Mouse (Mus musculus) heart, embryonic 11.5 days (tissue): ENCODE data around the gene Cacng7. TPM values are rescaled to one million over a fixed set of nuclear protein-coding genes. Genes with fewer than 3 reads are reported as not detected.

ENCODE experiments used
- ATAC-seq: fragments of 200-750 bp; cut with Nextera tagmentation; replicated peaks from 2 replicates; pipeline ENCODE4 v1.8.0; 2017; ENCODE audit warnings: moderate library complexity; ENCODE audit not compliant: insufficient number of reproducible peaks, low FRiP score, low TSS enrichment
- H3K27ac ChIP-seq: fragments of 300-500 bp; sonication (generic); 2 replicates; pipeline ENCODE4 v1.5.1; 2014; ENCODE audit warnings: mild to moderate bottlenecking, low read depth, low read length
- H3K27me3 ChIP-seq: fragments of 300-500 bp; sonication (generic); 2 replicates; pipeline ENCODE4 v1.6.1; 2014; ENCODE audit warnings: mild to moderate bottlenecking, low read length, mixed read lengths; ENCODE audit not compliant: control insufficient read depth, insufficient read depth
- H3K36me3 ChIP-seq: fragments of 300-500 bp; sonication (generic); 2 replicates; pipeline ENCODE4 v1.6.1; 2014; ENCODE audit warnings: mild to moderate bottlenecking, low read length, moderate library complexity, mixed read lengths; ENCODE audit not compliant: control insufficient read depth, insufficient read depth
- H3K4me1 ChIP-seq: fragments of 300-500 bp; sonication (generic); 2 replicates; pipeline ENCODE4 v1.6.1; 2014; ENCODE audit warnings: low read length; ENCODE audit not compliant: control insufficient read depth, insufficient read depth
- H3K4me2 ChIP-seq: fragments of 300-500 bp; sonication (generic); 2 replicates; pipeline ENCODE4 v1.6.1; 2014; ENCODE audit warnings: mild to moderate bottlenecking, moderate library complexity
- H3K4me3 ChIP-seq: fragments of 300-500 bp; sonication (generic); 2 replicates; pipeline ENCODE4 v1.5.1; 2014; ENCODE audit warnings: low read depth, low read length
- H3K9ac ChIP-seq: fragments of 300-500 bp; sonication (generic); 2 replicates; pipeline ENCODE4 v1.6.1; 2014; ENCODE audit warnings: mild to moderate bottlenecking, low read depth, low read length, moderate library complexity
- H3K9me3 ChIP-seq: fragments of 300-500 bp; sonication (generic); replicated peaks from 2 replicates; pipeline ENCODE4 v1.6.1; 2016; ENCODE audit warnings: low read length; ENCODE audit not compliant: control insufficient read depth
- WGBS: fragments of 180-500 bp; shearing (Covaris S2); extraction: QIAGEN DNeasy Blood & Tissue Kit; methylation state at CpG from one replicate; pipeline ENCODE4 v1.1.7; 2014; ENCODE audit not compliant: insufficient replicate concordance; 5-methylcytosine and 5-hydroxymethylcytosine counted together
- polyA plus RNA-seq: library from polyadenylated mRNA; unstranded; fragments of >200 nt; fragmentation: Nextera tagmentation; extraction: Ambion mirVana; gene quantifications from 2 replicates; pipeline ENCODE4 v1.2.1, GENCODE M21; 2014

Gene Cacng7
- polyA plus RNA-seq, 1 experiment from 2014 or later = 0.24 TPM

DNA sequence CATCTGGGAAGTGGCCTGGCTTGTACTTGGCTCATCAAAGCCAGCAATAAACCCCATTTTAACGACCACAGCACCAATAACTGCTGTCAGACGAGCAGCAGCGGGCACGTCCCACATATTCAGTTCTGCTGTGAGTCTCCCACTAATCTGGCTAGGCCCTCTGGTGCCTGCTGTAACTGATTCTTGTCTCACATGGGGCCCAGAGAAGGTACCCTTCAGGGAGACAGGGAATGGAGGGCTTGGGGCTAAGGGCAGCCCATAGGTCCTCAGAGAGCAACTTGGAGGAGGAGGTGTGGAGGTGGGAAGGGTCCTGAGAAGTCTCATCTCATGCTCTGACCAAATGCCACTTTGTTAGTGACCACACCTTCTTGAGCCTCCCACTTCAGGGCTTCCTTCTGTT lies 24.1 kb upstream of the Cacng7 start:
- H3K4me3 ChIP-seq = no peak overlapping the region
- WGBS = 77% methylated on average over 4 of the region's 4 CpGs
- ATAC-seq = no peak
- no peaks in the 10 kb centered on the region for H3K36me3 ChIP-seq
- H3K4me2 ChIP-seq = no peak overlapping the region
- H3K27me3 ChIP-seq = peaks cover 28% of the 10 kb centered on the region
- no peaks in the 10 kb centered on the region; the same call in 1 of the 2 replicates for H3K4me1 ChIP-seq
- H3K27ac ChIP-seq = no peak overlapping the region
- H3K9ac ChIP-seq = no peak overlapping the region
- peaks cover 4% of the 10 kb centered on the region; the same call in 1 of the 2 replicates for H3K9me3 ChIP-seq

DNA sequence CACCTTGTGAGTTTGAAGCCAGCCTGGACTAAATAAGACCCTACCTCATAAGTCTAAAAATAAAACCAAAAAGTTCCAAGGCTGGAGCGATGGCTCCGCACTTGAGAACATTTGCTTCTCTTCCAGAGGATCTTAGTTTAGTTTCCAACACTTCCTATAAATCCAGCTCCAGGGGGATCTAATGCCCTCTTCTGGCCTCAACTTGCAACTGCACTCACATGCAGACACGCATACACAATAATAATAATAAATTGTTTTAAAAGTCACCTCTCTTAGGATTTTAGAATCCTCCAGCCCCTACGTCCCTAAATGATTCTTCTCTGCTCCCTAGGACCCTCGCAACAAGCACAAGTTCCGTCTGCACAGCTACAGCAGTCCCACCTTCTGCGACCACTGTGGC lies 22.5 kb upstream of the Cacng7 start:
- Histone ChIP-seq H3K36me3 (no peaks in the 10 kb centered on the region), H3K9me3 (peaks cover 4% of the 10 kb centered on the region; the same call in 1 of the 2 replicates), H3K27me3 (peaks cover 12% of the 10 kb centered on the region), H3K4me3 (no peak overlapping the region), H3K4me2 (no peak overlapping the region), H3K27ac (no peak overlapping the region), H3K4me1 (no peaks in the 10 kb centered on the region), H3K9ac (no peak overlapping the region)
- 91% methylated on average over 7 of the region's 7 CpGs for WGBS
- no peak for ATAC-seq

DNA sequence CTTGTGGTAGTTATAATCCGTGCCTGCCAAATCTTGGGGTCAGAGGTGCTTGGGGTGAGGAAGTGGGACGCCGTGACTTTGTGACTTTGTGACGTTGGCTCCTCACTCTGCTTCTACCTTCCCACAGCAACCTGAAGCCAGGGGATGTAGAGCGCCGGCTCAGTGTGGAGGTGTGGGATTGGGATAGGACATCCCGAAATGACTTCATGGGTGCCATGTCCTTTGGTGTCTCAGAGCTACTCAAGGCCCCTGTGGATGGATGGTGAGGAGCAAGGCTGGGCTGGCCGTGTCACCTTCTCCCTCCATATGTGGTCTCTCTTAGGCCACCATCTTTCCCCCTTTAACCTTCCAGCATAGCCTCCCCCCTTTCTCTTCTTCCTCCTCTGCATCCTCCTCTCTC lies 19.2 kb upstream of the Cacng7 start:
- Histone ChIP-seq H3K27ac (no peak overlapping the region), H3K4me2 (no peak overlapping the region), H3K9me3 (peaks cover 4% of the 10 kb centered on the region; the same call in 1 of the 2 replicates), H3K4me1 (no peaks in the 10 kb centered on the region; the same call in 1 of the 2 replicates), H3K9ac (no peak overlapping the region), H3K36me3 (no peaks in the 10 kb centered on the region), H3K4me3 (no peak overlapping the region), H3K27me3 (no peaks in the 10 kb centered on the region)
- ATAC-seq = no peak
- WGBS = 77% methylated on average over 8 of the region's 8 CpGs

DNA sequence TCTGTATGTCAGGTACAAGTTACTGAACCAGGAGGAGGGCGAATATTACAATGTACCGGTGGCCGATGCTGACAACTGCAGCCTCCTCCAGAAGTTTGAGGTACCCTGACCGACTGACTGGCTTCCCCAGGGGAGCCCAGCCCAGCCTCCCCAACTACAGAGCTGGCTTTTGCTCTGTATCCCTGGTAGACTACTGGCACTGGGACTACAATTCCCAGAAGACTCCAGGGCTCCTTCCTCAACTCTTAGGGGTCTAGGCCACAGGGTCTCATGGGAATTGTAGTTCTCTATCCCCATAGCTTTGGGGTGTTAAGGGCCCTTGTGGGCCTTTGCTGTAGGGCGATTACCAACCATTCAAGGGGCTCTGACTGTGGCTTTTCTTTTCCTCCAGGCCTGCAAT lies 18.6 kb upstream of the Cacng7 start:
- Histone ChIP-seq H3K4me1 (no peaks in the 10 kb centered on the region; the same call in 1 of the 2 replicates), H3K27ac (no peak overlapping the region), H3K9me3 (peaks cover 4% of the 10 kb centered on the region; the same call in 1 of the 2 replicates), H3K4me3 (no peak overlapping the region), H3K36me3 (no peaks in the 10 kb centered on the region), H3K4me2 (no peak overlapping the region), H3K27me3 (no peaks in the 10 kb centered on the region), H3K9ac (no peak overlapping the region)
- no peak for ATAC-seq
- WGBS = 57% methylated on average over 5 of the region's 5 CpGs

DNA sequence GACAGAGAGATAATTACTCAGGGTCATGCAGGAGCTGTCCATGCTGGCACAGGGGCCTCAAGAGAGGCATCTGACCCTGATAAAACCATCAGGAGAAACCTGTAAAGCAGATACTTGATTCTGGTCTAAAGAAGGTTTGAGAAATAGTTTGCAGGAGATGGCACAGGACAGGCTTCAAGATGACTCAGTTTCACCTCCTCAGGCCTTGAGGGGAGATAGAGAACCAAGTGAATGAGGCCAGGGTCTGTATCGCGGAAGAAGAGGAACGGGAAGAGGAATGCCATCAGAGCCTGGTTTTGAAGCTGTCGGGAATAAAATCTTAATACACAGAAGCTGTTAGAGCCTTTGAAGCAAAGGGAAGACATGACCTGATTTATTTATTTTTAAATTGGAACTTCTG lies 15.1 kb upstream of the Cacng7 start:
- no peak for ATAC-seq
- Histone ChIP-seq H3K4me2 (no peak overlapping the region), H3K27me3 (no peaks in the 10 kb centered on the region), H3K27ac (no peak overlapping the region), H3K9me3 (no peaks in the 10 kb centered on the region), H3K4me3 (no peak overlapping the region), H3K4me1 (no peaks in the 10 kb centered on the region; the same call in 1 of the 2 replicates), H3K9ac (no peak overlapping the region), H3K36me3 (no peaks in the 10 kb centered on the region)
- 40% methylated on average over 4 of the region's 4 CpGs for WGBS

DNA sequence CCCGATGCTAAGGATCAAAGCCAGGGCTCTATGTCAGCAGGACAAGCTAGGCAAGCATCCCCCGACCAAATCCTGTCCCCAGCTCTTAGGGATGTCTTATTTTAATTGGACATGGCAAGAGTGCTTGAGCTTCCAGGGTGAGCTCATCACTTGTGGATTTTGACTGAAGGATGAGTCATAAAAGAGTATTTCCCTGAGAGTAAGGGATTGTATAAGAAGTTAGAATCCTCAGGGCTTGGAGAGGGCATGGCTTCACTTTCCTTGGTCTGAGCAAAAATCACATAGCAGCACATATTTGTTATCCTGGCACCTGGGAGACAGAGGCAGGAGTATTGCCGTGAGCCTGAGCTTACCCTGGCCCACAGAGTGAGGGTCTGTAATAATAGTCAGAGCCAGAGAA lies 11.9 kb upstream of the Cacng7 start:
- Histone ChIP-seq H3K4me2 (no peak overlapping the region), H3K27ac (no peak overlapping the region), H3K4me3 (no peak overlapping the region), H3K27me3 (no peaks in the 10 kb centered on the region), H3K4me1 (no peaks in the 10 kb centered on the region; the same call in 1 of the 2 replicates), H3K36me3 (no peaks in the 10 kb centered on the region), H3K9ac (no peak overlapping the region), H3K9me3 (no peaks in the 10 kb centered on the region)
- no peak for ATAC-seq
- WGBS = 58% methylated on average over 3 of the region's 3 CpGs

DNA sequence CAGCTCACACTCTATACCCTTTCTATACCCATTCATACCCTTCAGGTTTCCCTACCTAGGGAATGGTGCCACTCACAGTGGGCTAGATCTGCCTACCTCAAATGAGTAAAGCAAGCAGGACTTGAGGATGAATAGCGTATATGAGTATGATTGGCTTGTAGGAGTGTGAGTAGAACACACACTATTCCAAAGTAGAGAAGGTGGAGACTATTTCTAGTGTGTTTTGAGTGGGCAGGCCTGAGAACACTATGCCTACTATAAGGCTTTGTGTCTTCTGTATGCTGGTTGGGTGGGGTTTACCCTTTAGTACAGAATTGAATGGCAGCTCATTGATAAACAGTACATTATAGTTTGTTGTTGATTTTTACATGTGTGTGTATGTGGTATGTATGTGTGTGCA lies 8.9 kb upstream of the Cacng7 start:
- no peaks in the 10 kb centered on the region for H3K36me3 ChIP-seq
- WGBS = 69% methylated on average over 1 of the region's 1 CpGs
- H3K4me1 ChIP-seq = no peaks in the 10 kb centered on the region
- H3K4me2 ChIP-seq = no peak overlapping the region
- H3K4me3 ChIP-seq = no peak overlapping the region
- no peaks in the 10 kb centered on the region for H3K27me3 ChIP-seq
- no peak for ATAC-seq
- H3K27ac ChIP-seq = no peak overlapping the region
- H3K9ac ChIP-seq = no peak overlapping the region
- H3K9me3 ChIP-seq = no peaks in the 10 kb centered on the region

DNA sequence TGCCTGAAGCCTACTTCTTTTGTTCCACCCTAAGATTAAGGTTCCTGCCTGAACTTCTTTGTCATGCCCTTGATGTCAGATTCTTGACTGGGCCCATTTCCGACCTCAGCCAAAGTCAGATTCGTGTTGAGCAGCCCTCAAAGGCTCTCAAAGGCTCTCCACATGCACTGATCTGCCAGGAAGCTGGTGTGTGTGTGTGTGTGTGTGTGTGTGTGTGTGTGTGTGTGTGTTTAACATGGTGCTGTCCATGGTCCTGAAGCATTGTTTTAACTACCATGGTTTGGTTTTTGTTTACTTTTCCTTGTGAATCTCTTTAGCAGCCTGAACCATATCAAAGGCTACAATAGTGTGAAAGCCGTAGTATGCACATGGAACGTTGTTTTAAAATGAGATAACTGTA lies 4.8 kb upstream of the Cacng7 start:
- Histone ChIP-seq H3K4me3 (no peak overlapping the region), H3K4me1 (0 out of 2 replicates have a peak, but pooled peaks cover 3% of the 10 kb centered on the region), H3K27ac (no peak overlapping the region), H3K9ac (no peak overlapping the region), H3K9me3 (no peaks in the 10 kb centered on the region), H3K36me3 (no peaks in the 10 kb centered on the region), H3K27me3 (peaks cover 27% of the 10 kb centered on the region), H3K4me2 (no peak overlapping the region)
- ATAC-seq = no peak
- WGBS = 52% methylated on average over 4 of the region's 4 CpGs

DNA sequence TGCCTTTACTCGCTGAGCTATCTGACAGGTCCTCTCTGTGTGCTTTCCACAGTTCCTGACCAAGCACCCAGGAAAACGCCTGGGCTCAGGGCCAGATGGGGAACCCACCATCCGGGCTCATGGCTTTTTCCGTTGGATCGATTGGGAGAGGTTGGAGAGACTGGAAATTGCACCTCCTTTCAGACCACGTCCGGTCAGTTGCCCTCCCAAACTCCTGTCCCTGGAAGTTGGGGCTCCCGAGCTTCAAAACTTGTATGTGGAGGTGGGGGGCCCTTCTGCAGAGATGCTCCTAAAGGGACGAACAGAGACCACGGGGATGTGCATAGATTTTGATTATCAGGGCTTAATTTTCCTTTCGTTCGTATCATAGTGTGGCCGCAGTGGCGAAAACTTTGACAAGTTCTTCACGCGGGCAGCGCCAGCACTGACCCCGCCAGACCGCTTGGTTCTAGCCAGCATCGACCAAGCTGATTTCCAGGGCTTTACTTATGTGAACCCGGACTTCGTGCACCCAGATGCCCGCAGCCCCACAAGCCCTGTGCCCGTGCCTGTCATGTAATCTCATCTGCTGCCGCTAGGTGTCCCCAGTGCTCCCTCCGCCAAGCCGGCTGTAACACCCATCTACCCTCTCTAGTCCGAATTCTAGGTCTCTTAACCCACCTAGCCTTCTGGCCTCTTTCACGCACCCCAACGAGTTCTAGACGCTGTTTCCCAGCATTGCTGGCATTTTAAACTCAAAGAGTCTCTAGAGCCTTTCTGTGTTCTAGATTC lies 2.8 kb upstream of the Cacng7 start:
- Histone ChIP-seq H3K36me3 (no peaks in the 10 kb centered on the region), H3K4me1 (0 out of 2 replicates have a peak, but pooled peaks cover 3% of the 10 kb centered on the region), H3K4me2 (peak overlapping the region; percentile 20), H3K27ac (no peak overlapping the region), H3K27me3 (peaks cover 42% of the 10 kb centered on the region), H3K9ac (no peak overlapping the region), H3K9me3 (no peaks in the 10 kb centered on the region), H3K4me3 (no peak overlapping the region)
- ATAC-seq = no peak
- 16% methylated on average over 31 of the region's 31 CpGs for WGBS
